Mouse (Mus musculus) granulocyte monocyte progenitor cell, adult 5-6 weeks (primary cell): Measurements from ENCODE around the gene Zfp459. TPM values are rescaled to one million over a fixed set of nuclear protein-coding genes. Genes with fewer than 3 reads are reported as not detected.

Source experiments
- total RNA-seq, 2 experiments: library from RNA; stranded (forward) in 1 of 2; stranded (reverse) in 1 of 2; fragments of 200-712, 200-1000 nt in 1 of 2; fragments of >200 nt in 1 of 2; fragmentation: Nextera tagmentation in 1 of 2; gene quantifications; 2 replicates each; pipeline ENCODE4 v1.2.3; 2014 to 2017

The Zfp459 gene
- total RNA-seq, 2 experiments from 2014 or later, result 0.60 to 0.88 TPM

Other genes with a start within 250 kb of the Zfp459 start
- gene Rsl1, start 248.2 kb downstream of the Zfp459 start, total RNA-seq (2014; fragmentation: Nextera tagmentation), result 3.7 and 6.4 TPM in 2 replicates
- 5.6 and 6.6 TPM in 2 replicates for gene Rsl1, start 248.2 kb downstream of the Zfp459 start, total RNA-seq (2017)
- 6.7 and 8.0 TPM in 2 replicates for gene Zfp455, start 226.9 kb downstream of the Zfp459 start, total RNA-seq (2014; fragmentation: Nextera tagmentation)
- 1.9 and 3.0 TPM in 2 replicates for gene Zfp455, start 226.9 kb downstream of the Zfp459 start, total RNA-seq (2017)
- gene Zfp458, start 143.0 kb downstream of the Zfp459 start, total RNA-seq (2014; fragmentation: Nextera tagmentation), result 5.1 and 10.4 TPM in 2 replicates
- gene Zfp458, start 143.0 kb downstream of the Zfp459 start, total RNA-seq (2017), result 2.1 and 5.2 TPM in 2 replicates
- 1.3 and 5.7 TPM in 2 replicates for gene Zfp457, start 114.9 kb downstream of the Zfp459 start, total RNA-seq (2014; fragmentation: Nextera tagmentation)
- gene Zfp457, start 114.9 kb downstream of the Zfp459 start, total RNA-seq (2017), result 1.7 and 1.8 TPM in 2 replicates
- gene Zfp595, start 88.8 kb downstream of the Zfp459 start, total RNA-seq (2014; fragmentation: Nextera tagmentation), result 6.9 and 10.0 TPM in 2 replicates
- 4.4 and 8.9 TPM in 2 replicates for gene Zfp595, start 88.8 kb downstream of the Zfp459 start, total RNA-seq (2017)
- gene Gm28044, start 60.9 kb downstream of the Zfp459 start, total RNA-seq (2014; fragmentation: Nextera tagmentation), result 4.3 TPM in 1 of 2 replicates, not detected in the other
- gene Gm28044, start 60.9 kb downstream of the Zfp459 start, total RNA-seq (2017), result 8.4 and 31.0 TPM in 2 replicates
- 4.5 and 9.2 TPM in 2 replicates for gene Zfp953, start 60.8 kb downstream of the Zfp459 start, total RNA-seq (2014; fragmentation: Nextera tagmentation)
- 6.3 and 9.2 TPM in 2 replicates for gene Zfp953, start 60.8 kb downstream of the Zfp459 start, total RNA-seq (2017)
- 6.1 TPM in 1 of 2 replicates, not detected in the other for gene Gm28041, start 45.7 kb downstream of the Zfp459 start, total RNA-seq (2014; fragmentation: Nextera tagmentation)
- gene Gm28041, start 45.7 kb downstream of the Zfp459 start, total RNA-seq (2017), result not detected in 2 replicates
- gene Zfp456, start 45.6 kb downstream of the Zfp459 start, total RNA-seq (2014; fragmentation: Nextera tagmentation), result 4.1 and 6.3 TPM in 2 replicates
- 1.8 and 5.7 TPM in 2 replicates for gene Zfp456, start 45.6 kb downstream of the Zfp459 start, total RNA-seq (2017)
- gene Zfp429, start 21.6 kb downstream of the Zfp459 start, total RNA-seq (2014; fragmentation: Nextera tagmentation), result 5.4 and 15.3 TPM in 2 replicates
- gene Zfp429, start 21.6 kb downstream of the Zfp459 start, total RNA-seq (2017), result 5.6 and 6.1 TPM in 2 replicates
- gene Zfp874a, start 30.2 kb upstream of the Zfp459 start, total RNA-seq (2014; fragmentation: Nextera tagmentation), result 8.4 and 8.7 TPM in 2 replicates
- gene Zfp874a, start 30.2 kb upstream of the Zfp459 start, total RNA-seq (2017), result 6.6 and 15.0 TPM in 2 replicates
- gene Zfp874b, start 62.8 kb upstream of the Zfp459 start, total RNA-seq (2014; fragmentation: Nextera tagmentation), result 5.8 and 7.3 TPM in 2 replicates
- gene Zfp874b, start 62.8 kb upstream of the Zfp459 start, total RNA-seq (2017), result 4.5 and 8.5 TPM in 2 replicates
- gene Zfp58, start 79.1 kb upstream of the Zfp459 start, total RNA-seq (2014; fragmentation: Nextera tagmentation), result 8.5 and 11.4 TPM in 2 replicates
- 8.3 and 11.9 TPM in 2 replicates for gene Zfp58, start 79.1 kb upstream of the Zfp459 start, total RNA-seq (2017)
- gene Gm26965, start 104.7 kb upstream of the Zfp459 start, total RNA-seq (2014; fragmentation: Nextera tagmentation), result not detected in 2 replicates
- not detected in 2 replicates for gene Gm26965, start 104.7 kb upstream of the Zfp459 start, total RNA-seq (2017)
- 22.9 and 26.6 TPM in 2 replicates for gene Zfp87, start 104.8 kb upstream of the Zfp459 start, total RNA-seq (2014; fragmentation: Nextera tagmentation)
- gene Zfp87, start 104.8 kb upstream of the Zfp459 start, total RNA-seq (2017), result 10.7 and 17.8 TPM in 2 replicates
- 10.0 and 12.3 TPM in 2 replicates for gene Zfp748, start 132.4 kb upstream of the Zfp459 start, total RNA-seq (2014; fragmentation: Nextera tagmentation)
- 8.6 and 11.6 TPM in 2 replicates for gene Zfp748, start 132.4 kb upstream of the Zfp459 start, total RNA-seq (2017)
- 10.8 and 17.2 TPM in 2 replicates for gene Zfp729b, start 188.3 kb upstream of the Zfp459 start, total RNA-seq (2014; fragmentation: Nextera tagmentation)
- 16.1 and 16.3 TPM in 2 replicates for gene Zfp729b, start 188.3 kb upstream of the Zfp459 start, total RNA-seq (2017)
- 3.4 TPM in 1 of 2 replicates, not detected in the other for gene Gm49345, start 216.4 kb upstream of the Zfp459 start, total RNA-seq (2014; fragmentation: Nextera tagmentation)
- not detected in 2 replicates for gene Gm49345, start 216.4 kb upstream of the Zfp459 start, total RNA-seq (2017)
- gene Zfp729a, start 216.4 kb upstream of the Zfp459 start, total RNA-seq (2014; fragmentation: Nextera tagmentation), result 15.0 and 17.6 TPM in 2 replicates
- 7.4 and 14.4 TPM in 2 replicates for gene Zfp729a, start 216.4 kb upstream of the Zfp459 start, total RNA-seq (2017)